ENCODE assay signal across 28 mouse cellular contexts in genomic region chr9:56550178-56550577, GRCm38 (mm10).
DNase-seq lines count a peak whose midpoint lies in the region; ATAC-seq and TF ChIP-seq lines count a peak whose summit lies in the region.
"Had no signal": no experiment of that assay in that cellular context is flagged by ENCODE, and none has a peak within 500 bp of the region (broad histone marks: within the 10 kb centered on the region; RNA-seq: fewer than 3 reads in every experiment).

No protein-coding gene starts in this region.

- H3K36me3 ChIP-seq in midbrain, embryonic 10.5 days = no peaks in the 10 kb centered on the region
- no peaks in the 10 kb centered on the region for H3K36me3 ChIP-seq in midbrain, embryonic 15.5 days (replicated peaks)
- no peaks in the 10 kb centered on the region for H3K36me3 ChIP-seq in ES-Bruce4 (ENCODE audit: control insufficient read depth, insufficient read depth, low read length, poor library complexity, severe bottlenecking)
- H3K36me3 ChIP-seq: heart, embryonic 13.5 days; limb, embryonic 15.5 days; liver, embryonic 13.5 days; neural tube, embryonic 13.5 days had no signal

- peaks cover 50% of the 10 kb centered on the region for H3K27me3 ChIP-seq in midbrain, embryonic 10.5 days (ENCODE audit: low read depth, poor library complexity, severe bottlenecking)
- H3K27me3 ChIP-seq in midbrain, embryonic 15.5 days (replicated peaks) = no peaks in the 10 kb centered on the region
- H3K27me3 ChIP-seq in ES-Bruce4 (ENCODE audit: control insufficient read depth, insufficient read depth, low read length, poor library complexity, severe bottlenecking) = no peaks in the 10 kb centered on the region
- H3K27me3 ChIP-seq: heart, embryonic 13.5 days; liver, embryonic 13.5 days; neural tube, embryonic 13.5 days had no signal

- no peak for TF ChIP-seq POLR2A in ES-Bruce4 (IDR thresholded peaks at IDR 0.05; ENCODE audit: insufficient read depth, low read length)

- peaks cover 55% of the 10 kb centered on the region for H3K4me1 ChIP-seq in midbrain, embryonic 10.5 days
- peaks cover 25% of the 10 kb centered on the region for H3K4me1 ChIP-seq in midbrain, embryonic 15.5 days
- peaks cover 13% of the 10 kb centered on the region for H3K4me1 ChIP-seq in ES-Bruce4 (ENCODE audit: control insufficient read depth, insufficient read depth, low read length)

- WGBS in midbrain, embryonic 10.5 days = 54% methylated on average over 4 of the region's 4 CpGs
- 66% methylated on average over 4 of the region's 4 CpGs for WGBS in midbrain, embryonic 15.5 days

- peak overlapping the region; percentile 38; the same call in 1 of the 2 replicates for H3K27ac ChIP-seq in midbrain, embryonic 10.5 days (replicated peaks)
- H3K27ac ChIP-seq in midbrain, embryonic 15.5 days = no peak overlapping the region
- H3K27ac ChIP-seq in ES-Bruce4 (ENCODE audit: insufficient read depth, low read length) = no peak overlapping the region
- H3K27ac ChIP-seq: forebrain, embryonic 13.5 days; heart, embryonic 13.5 days; kidney, postnatal 0 days; limb, embryonic 15.5 days; liver, embryonic 13.5 days; neural tube, embryonic 13.5 days had no signal

- no peak for ATAC-seq in CD4-positive, CD25-positive, alpha-beta regulatory T cell, adult 4 months
- no peak for ATAC-seq in midbrain, embryonic 15.5 days (replicated peaks)
- ATAC-seq: activated CD4-positive, CD25-positive, alpha-beta regulatory T cell, adult 4 months; forebrain, embryonic 13.5 days; hindbrain, embryonic 16.5 days; lung, postnatal 0 days had no signal

- H3K9me3 ChIP-seq in midbrain, embryonic 10.5 days (replicated peaks) = no peaks in the 10 kb centered on the region
- H3K9me3 ChIP-seq in midbrain, embryonic 15.5 days = no peaks in the 10 kb centered on the region
- H3K9me3 ChIP-seq in ES-Bruce4 (replicated peaks; ENCODE audit: control insufficient read depth, insufficient read depth, low read length, poor library complexity, severe bottlenecking) = no peaks in the 10 kb centered on the region
- H3K9me3 ChIP-seq: forebrain, embryonic 13.5 days; heart, embryonic 13.5 days; limb, embryonic 15.5 days; liver, embryonic 13.5 days; neural tube, embryonic 13.5 days had no signal

- no peak overlapping the region for H3K4me2 ChIP-seq in midbrain, embryonic 15.5 days
- H3K4me2 ChIP-seq: forebrain, embryonic 13.5 days; heart, embryonic 13.5 days; limb, embryonic 15.5 days; liver, embryonic 13.5 days; midbrain, embryonic 11.5 days; neural tube, embryonic 13.5 days had no signal

- peak; percentile 57; the same call in 1 of the 2 replicates for TF ChIP-seq EP300 in ES-Bruce4 (IDR thresholded peaks at IDR 0.05; ENCODE audit: insufficient read depth, low read depth, low read length)

- peak; percentile 7 for DNase-seq in CD4-positive, CD25-positive, alpha-beta regulatory T cell, adult 2 months (ENCODE audit: low read depth, low spot score)
- no peak for DNase-seq in midbrain, embryonic 10.5 days (ENCODE audit: low spot score)
- DNase-seq in naive thymus-derived CD4-positive, alpha-beta T cell, adult 2 months (ENCODE audit: low read depth) = peak; percentile 15
- DNase-seq in cerebellum, adult 18-20 months = no peak
- DNase-seq: adrenal gland, adult 2 months; adrenal gland, postnatal 36 days; cerebellum, adult 8-10 months; cerebellum, postnatal 25 days; gastrocnemius, postnatal 36 days; kidney, adult 18-20 months; kidney, postnatal 4 days; left cerebral cortex, postnatal 4 days; liver, embryonic 13.5 days; lung, adult 18-20 months; lung, postnatal 4 days had no signal

- no peak overlapping the region for H3K4me3 ChIP-seq in midbrain, embryonic 10.5 days
- no peak overlapping the region for H3K4me3 ChIP-seq in midbrain, embryonic 15.5 days
- no peak overlapping the region for H3K4me3 ChIP-seq in ES-Bruce4 (ENCODE audit: low read depth, low read length)
- H3K4me3 ChIP-seq: forebrain, embryonic 13.5 days; heart, embryonic 13.5 days; limb, embryonic 15.5 days; liver, embryonic 13.5 days; myocyte; neural tube, embryonic 13.5 days had no signal

- H3K9ac ChIP-seq in midbrain, embryonic 15.5 days = no peak overlapping the region
- no peak overlapping the region for H3K9ac ChIP-seq in ES-Bruce4 (ENCODE audit: low read depth, poor library complexity, severe bottlenecking)
- H3K9ac ChIP-seq: forebrain, embryonic 13.5 days; heart, embryonic 13.5 days; limb, embryonic 15.5 days; liver, embryonic 13.5 days; neural tube, embryonic 13.5 days had no signal

- TF ChIP-seq CTCF in ES-Bruce4 (IDR thresholded peaks at IDR 0.05; ENCODE audit: low read depth, low read length) = no peak

Comparison
In these comparisons a context has a peak if more than half of its experiments do, and no peak if none do; other contexts are left out.
1. DNase-seq: peak in CD4-positive, CD25-positive, alpha-beta regulatory T cell, adult 2 months (single experiment) and naive thymus-derived CD4-positive, alpha-beta T cell, adult 2 months (single experiment); none in midbrain, embryonic 10.5 days (single experiment) and cerebellum, adult 18-20 months (0 of 2).